ENCODE assay signal across 1 mouse cellular context in the genomic region with DNA sequence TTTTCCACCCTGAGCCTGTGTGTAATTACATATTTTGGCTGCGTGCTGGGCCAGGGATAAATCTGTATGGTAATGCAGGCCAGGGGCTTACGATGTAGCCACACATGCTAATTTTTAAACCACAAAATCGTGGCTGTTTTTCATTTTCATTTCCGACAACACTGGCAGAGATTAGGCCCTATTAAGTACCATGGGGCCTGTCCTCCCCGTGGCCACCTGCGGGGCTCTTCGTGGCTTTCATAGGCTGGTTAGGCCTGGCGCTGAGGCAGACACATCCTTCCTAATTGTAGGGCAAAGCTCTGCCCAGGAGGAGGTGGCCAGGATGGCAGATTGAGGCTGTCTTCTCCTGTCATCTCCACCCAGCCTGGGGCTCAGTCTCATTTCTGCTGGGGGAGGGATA.
TF ChIP-seq lines count a peak whose summit lies in the region.

No protein-coding gene starts in this region.

TF ChIP-seq in CH12.LX, 34 proteins besides CTCF, POLR2A, EP300 and RAD21 (continued from another document):
- TF ChIP-seq MAX (IDR thresholded peaks at IDR 0.05; ENCODE audit: low read length), result no peak
- TF ChIP-seq HCFC1 (IDR thresholded peaks at IDR 0.05; ENCODE audit: low read depth, low read length), result no peak
- no peak for TF ChIP-seq SMC3 (IDR thresholded peaks at IDR 0.05; ENCODE audit: low read depth, low read length)
- no peak for TF ChIP-seq CHD1 (IDR thresholded peaks at IDR 0.05; ENCODE audit: low read depth, low read length)
- no peak for TF ChIP-seq SIN3A (IDR thresholded peaks at IDR 0.05; ENCODE audit: low read length)
- no peak for TF ChIP-seq MEF2A (IDR thresholded peaks at IDR 0.05; ENCODE audit: borderline replicate concordance, low read depth, low read length)
- no peak for TF ChIP-seq UBTF (IDR thresholded peaks at IDR 0.05; ENCODE audit: low read depth, low read length)
- no peak for TF ChIP-seq ZKSCAN1 (IDR thresholded peaks at IDR 0.05; ENCODE audit: borderline replicate concordance, low read depth, low read length)
- no peak for TF ChIP-seq NELFE (IDR thresholded peaks at IDR 0.05; ENCODE audit: low read depth, low read length)
